Mouse (Mus musculus) common myeloid progenitor, adult 5-6 weeks (primary cell): ENCODE measurements around the gene Lzts2. TPM values are rescaled to one million over a fixed set of nuclear protein-coding genes. Genes with fewer than 3 reads are reported as not detected.
A peak's percentile ranks its signal among the peaks of the same experiment; 100 is the strongest.

ENCODE experiments used
- ATAC-seq: replicated peaks from 2 replicates; pipeline ENCODE4 v1.8.0; 2016; ENCODE audit warnings: low read depth, mild to moderate bottlenecking, moderate TSS enrichment, inconsistent platforms; ENCODE audit not compliant: poor library complexity, severe bottlenecking
- total RNA-seq: library from RNA; stranded (forward); fragments of 200-1000, 187-1606 nt; gene quantifications from 2 replicates; pipeline ENCODE4 v1.2.3, GENCODE M21; 2017

Gene Lzts2
- total RNA-seq, 1 experiment from 2014 or later, result 14.2 TPM

- ATAC-seq, result no peak
Measured at GRCm38 (mm10) chr19:45002301-45002700, 11.9 kb upstream of the Lzts2 start.

DNA sequence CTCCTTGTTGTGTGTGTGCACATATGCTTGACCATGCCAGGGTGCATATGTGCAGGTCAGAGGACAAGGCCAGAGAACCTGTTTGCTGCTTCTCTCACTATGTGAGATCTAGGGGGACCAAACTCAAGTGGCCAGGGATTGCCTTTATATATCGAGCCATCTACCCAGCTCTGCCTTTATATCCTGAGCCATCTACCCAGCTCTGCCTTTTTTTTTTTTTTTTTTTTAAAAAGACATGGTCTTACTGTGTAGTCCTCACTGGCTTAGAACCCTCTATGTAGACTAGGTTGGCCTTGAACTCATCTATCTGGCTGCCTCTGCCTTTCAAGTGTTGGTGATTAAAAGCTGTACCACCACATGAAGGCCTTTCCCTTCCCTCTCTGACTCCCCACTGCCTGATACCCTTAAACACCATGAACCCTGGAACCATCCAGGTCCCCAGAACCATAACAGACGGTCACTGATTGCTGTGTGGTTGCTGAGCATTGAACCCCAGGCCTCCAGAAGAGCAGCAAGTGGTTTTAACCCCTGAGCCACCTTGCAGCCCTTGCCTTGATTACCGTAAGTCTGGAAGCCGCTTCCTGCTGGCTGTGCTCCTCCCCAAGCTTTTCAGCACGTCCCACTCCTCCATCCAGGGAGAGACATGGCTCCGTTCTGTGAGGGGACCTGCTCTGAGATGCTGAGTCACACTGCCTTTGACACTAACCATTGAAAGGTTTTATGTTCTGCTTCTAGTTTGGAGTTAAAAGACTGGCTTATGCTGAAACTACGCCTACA is 10.3 kb upstream of the Lzts2 start:
- ATAC-seq, result no peak

- peak; percentile 68 for ATAC-seq
Measured at GRCm38 (mm10) chr19:45005444-45005843, 8.8 kb upstream of the Lzts2 start, which contains the start of gene Twnk. TSS of gene Twnk (plus strand) at chr19:45005663.

DNA sequence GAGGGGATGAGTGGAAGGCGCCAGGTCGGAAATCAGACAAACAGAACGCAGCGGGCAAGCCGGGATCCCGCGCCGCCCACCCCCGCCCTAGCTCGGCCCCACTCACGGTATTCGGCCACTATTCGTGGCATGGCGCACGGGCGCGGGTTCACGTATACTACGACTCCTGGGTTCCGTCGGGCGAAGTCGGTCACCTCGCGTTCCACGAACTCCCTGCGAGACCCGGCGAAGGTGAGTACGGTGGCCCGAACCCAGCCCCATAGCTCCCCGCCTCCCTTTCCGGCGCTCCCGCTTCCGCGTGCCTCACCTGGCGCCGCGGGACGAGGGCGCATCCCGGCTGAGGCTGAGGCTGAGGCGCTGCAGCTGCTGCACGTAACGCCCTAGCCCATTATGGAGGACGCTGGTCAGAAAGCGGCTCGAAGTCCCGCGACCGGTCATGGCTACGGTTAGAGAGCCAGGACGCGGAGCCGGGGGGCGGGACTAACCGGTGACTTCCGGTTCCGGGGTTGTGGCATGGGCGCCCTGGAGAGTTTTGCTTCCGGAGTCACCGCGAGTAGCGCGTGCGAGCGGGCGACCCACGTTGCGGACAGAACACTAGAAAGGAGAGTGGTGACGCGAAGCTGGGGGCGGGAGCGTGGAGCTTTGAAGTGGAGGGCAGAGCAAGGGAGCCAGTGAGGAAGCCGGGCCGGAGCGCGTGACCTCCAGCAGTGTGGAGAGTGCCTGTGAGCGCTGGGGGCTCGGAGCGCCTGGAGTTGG is 8.1 kb upstream of the Lzts2 start, which contains the start of gene Mrpl43:
Gene Mrpl43 (minus strand): TSS at position 486 of the 756 bp plus-strand sequence.
- peak; percentile 87 for ATAC-seq

DNA sequence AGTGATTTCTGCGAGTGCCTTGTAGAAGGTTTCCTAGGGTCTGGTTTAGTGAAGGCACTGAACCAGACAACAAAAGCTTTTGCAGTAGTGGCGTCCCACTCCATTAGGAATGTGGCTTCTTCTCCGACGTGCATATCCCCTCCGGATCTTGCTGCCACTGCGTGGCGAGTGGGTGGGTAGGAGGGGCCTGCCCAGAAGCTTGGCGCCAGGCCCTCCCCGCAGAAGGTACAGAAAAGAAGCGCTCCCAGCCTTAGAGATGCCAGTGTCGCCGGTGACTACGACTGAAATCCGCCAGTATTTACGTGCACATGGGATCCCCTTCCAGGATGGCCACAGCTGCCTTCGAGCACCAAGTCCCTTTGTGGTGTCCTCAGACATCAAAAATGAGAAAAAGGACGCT is 7.2 kb upstream of the Lzts2 start:
- ATAC-seq, result no peak

- no peak for ATAC-seq
Measured at GRCm38 (mm10) chr19:45007425-45008191, 6.6 kb upstream of the Lzts2 start.

GRCm38 (mm10) chr19:45010646-45011045 is 3.6 kb upstream of the Lzts2 start:
- no peak for ATAC-seq

DNA sequence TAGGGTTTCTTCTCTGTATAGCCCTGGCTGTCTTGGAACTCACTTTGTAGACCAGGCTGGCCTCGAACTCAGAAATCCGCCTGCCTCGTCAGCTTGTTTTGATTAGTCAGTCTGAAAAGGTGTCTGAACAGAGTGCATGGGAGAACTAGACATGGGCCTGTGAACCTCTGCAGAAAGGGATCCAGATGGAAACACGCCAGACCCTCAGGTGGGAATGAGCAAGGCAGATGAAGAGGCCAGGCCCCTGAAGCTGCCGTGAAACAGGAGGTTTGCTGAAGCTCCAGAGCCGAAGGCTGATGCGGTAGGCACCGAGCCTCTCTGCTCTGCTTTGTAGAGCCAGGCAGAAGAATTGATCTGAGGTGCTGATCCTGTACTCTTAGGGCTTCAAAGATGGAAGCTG is 2.0 kb upstream of the Lzts2 start:
- no peak for ATAC-seq

DNA sequence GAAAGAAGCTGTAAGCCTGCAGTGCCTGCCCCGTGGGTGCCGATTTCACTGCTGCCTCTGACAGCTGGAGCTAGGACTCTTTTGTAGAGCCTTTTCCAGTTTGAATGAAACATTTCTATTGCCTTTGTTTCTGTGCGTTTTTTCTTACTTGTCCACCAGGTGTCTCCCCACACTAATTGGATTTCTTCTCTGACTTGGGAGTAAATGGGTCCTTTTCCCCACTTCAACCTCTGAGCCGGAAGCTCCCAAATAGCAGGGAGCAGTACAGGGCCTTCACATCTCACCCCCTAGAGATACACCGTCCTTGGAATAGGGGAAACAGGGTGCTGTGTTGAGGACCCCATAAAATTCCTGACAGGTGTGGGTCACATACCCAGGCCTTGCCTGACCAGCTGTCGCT is 1.6 kb upstream of the Lzts2 start:
- no peak for ATAC-seq

DNA sequence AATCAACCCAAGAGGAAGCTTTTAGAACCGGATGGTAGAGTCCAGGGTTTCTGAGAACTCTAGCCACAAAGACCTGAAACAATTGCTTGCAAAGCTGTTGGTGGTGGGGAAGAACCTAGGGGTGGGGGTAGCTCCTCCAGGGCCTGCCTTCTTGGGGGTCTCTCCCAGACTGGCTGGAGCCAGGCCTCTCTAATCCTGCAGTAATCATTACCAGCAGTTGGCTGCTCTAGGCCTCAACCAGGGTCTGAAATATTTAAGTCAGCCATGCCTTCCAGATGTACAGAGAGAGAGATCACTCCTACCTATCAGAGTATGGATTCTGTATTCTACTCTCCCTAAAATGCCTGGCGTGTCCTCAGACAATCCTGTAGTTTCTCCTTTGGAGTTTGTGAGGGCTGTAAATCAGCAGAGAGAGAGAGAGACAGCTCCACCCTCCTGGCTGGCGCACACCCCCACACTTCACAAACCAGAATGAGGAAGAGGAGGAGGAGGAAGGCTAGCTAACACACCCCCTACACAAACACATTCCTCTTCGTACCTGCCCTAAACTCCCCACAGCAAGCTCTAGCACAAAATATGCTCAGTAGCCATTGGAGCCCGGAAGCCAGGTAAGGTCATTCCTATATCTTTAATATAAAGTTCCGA is 511 bp upstream of the Lzts2 start:
- no peak for ATAC-seq

DNA sequence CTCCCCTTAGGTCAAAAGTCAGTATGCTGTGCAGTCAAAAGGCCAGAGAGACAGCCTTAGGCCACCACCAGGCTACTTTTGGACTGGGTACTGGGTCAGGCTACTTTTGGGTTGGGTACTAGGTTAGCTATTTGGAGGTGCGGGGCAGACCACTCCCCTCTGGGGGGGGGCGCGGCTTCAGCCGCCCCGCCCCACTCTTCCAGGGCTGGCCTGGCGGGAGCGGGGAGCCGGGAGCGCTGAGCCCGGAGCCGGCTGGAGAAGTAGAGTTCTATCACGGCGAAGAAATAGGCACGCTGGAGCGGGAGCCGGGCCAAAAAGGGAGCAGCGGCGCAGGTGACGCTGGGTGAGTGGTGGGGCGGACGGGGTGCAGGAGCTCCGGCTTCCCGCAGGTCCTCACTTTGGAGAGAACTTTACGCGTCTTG is 778 bp downstream of the Lzts2 start:
- ATAC-seq, result no peak

GRCm38 (mm10) chr19:45015518-45016281 is 1.5 kb downstream of the Lzts2 start:
- no peak; the same call in 1 of the 2 replicates for ATAC-seq

DNA sequence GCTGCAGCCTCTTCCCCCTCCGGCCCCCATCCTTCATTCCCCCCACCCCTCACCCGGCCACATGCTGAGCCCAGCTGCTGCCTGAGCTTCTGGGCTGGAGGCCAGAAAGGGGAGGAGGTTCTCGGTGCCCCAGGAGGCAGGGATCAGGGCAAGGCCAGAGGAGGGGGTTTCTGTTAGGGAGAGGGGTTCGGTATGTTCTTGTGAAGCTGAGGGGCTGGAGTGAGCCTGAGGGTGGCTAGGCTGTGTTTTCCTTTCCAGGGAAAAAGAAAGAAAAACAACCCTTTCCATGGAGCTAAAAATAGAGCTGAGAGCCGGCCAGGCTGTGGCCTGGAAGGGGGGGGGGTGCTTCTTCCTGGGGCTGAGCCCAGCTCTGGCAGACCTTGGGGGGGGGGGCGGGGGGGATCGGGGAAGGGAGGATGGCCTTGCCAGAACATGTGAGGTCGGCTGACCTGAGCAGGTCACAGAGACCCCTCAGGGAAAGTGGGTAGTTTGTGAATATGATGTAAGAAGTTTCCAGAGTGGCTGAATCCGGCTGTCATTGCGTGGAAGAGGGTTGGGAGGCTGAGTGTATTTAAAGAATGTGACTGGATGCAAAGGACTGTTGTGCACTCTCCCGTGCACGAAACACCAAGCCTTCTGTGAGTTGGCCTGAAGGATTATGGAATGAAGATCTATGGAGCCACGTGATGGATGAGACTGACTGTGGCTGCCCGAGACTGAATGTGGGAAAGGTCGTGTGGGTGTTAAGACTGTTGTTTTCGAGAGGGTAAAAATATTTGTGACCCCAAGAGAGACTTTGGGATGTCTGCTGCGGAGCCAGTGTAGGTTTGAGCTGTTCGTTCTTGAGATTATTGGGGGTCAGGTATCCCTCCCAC is 2.4 kb downstream of the Lzts2 start:
- peak; percentile 22; the same call in 1 of the 2 replicates for ATAC-seq

DNA sequence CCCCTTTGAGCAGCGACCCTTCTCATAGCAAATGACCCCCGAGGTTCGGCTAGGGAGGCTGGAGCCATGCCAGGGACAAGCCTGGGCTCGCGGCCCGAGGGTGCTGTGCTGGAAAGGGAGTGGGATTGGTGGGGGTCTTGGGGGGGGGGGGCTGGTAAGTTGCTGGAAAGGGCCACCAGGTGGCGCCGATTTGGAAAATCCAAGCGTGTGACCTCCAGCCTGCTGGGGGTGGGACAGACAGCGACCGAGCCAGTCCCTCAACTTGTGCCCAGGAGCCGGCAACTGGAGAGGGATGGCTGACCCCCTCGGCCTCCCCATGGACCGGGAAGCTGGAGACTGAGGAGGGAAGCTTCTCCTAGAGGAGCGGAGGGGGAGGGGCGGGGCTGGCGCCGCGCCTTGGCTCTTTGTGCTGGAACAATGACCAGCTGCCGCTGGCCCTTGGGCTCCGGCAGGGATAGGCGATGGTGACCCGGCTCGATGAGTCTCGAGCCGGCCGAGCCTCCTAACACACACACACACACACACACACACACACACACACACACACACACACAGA is 3.1 kb downstream of the Lzts2 start:
- no peak for ATAC-seq

DNA sequence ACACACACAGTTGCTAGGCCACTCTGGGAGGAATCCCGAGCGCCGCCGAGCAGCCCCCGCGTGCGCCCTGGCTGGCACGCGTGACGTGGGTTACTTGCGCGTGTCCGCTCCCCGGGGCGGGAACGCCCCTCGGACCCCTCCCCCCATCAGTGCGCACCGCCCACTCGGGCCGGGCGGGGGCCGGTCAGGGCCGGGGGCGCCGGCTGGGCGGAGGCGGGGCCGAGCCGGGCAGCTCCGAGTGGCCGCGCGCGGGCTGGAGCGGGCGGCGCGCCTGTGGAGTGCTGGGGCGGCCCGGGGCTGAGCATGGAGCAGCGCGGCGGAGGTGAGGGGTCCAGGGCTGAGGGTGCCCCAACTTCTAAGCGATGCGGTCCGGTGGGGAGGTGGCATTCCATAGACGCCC is 3.7 kb downstream of the Lzts2 start:
- 0 out of 2 replicates have a peak, but pooled peaks have one; percentile 8 for ATAC-seq

DNA sequence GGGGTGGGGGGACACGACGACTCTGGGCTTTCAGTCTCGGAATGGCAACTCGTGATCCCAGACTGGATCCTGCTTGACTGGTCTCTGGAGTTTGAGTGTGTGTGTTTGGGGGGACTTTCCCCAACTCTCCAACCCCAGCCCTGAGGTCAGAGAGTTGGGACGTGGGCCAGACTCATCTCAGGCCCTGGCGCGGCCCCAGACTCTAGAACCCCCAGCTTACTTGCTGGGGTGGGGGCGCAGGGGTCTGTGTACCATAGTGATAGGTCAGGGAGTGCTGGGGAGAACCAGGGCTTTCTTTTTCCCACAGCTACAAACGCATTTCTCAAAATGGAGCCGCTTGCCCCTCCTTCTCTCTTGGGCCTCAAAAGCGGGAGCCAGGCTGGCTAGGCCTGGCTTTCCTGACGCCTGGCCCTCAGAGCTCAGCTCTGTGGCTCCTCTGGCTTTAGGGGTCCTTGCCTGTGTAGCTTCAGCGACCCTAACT is 4.2 kb downstream of the Lzts2 start:
- ATAC-seq, result no peak

GRCm38 (mm10) chr19:45020348-45020747 is 6.1 kb downstream of the Lzts2 start:
- ATAC-seq, result no peak

DNA sequence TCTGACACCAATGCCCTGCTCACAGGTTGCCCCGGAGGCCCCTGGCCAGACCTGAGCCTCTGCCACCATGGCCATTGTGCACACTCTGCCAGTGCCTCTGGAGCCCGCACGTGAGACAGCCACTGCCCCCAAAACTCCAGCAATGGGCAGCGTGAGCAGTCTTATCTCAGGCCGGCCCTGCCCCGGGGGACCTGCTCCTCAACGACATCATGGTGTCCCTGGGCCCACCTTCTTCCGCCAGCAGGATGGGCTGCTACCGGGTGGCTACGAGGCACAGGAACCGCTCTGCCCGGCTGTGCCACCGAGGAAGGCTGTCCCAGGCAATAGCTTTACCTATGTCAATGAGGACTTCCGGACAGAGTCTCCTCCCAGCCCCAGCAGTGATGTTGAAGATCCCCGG is 7.1 kb downstream of the Lzts2 start:
- no peak for ATAC-seq
